ENCODE assay signal across 22 mouse cellular contexts in genomic region chr6:128549463-128550452, GRCm38 (mm10). TPM values are rescaled to one million over a fixed set of nuclear protein-coding genes. Genes with fewer than 3 reads are reported as not detected.
DNase-seq lines count a peak whose midpoint lies in the region; ATAC-seq and TF ChIP-seq lines count a peak whose summit lies in the region.
"Had no signal": no experiment of that assay in that cellular context is flagged by ENCODE, and none has a peak within 500 bp of the region (broad histone marks: within the 10 kb centered on the region; RNA-seq: fewer than 3 reads in every experiment).

No protein-coding gene starts in this region.

- no peak overlapping the region for H3K4me2 ChIP-seq in liver, embryonic 16.5 days (ENCODE audit: low read depth, low read length)
- no peak overlapping the region for H3K4me2 ChIP-seq in liver, embryonic 11.5 days
- H3K4me2 ChIP-seq in intestine, embryonic 15.5 days (replicated peaks): peak overlapping the region; percentile 24; the same call in 1 of the 2 replicates
- 0 out of 2 replicates have a peak overlapping the region, but pooled peaks have one; percentile 8 for H3K4me2 ChIP-seq in stomach, postnatal 0 days (replicated peaks; ENCODE audit: low read depth)
- H3K4me2 ChIP-seq: embryonic facial prominence, embryonic 15.5 days; forebrain, embryonic 15.5 days; heart, embryonic 12.5 days; midbrain, embryonic 12.5 days had no signal

- no peak overlapping the region for H3K4me3 ChIP-seq in liver, embryonic 16.5 days (ENCODE audit: low read depth, low read length)
- H3K4me3 ChIP-seq in liver, embryonic 11.5 days (ENCODE audit: low read depth, low read length): no peak overlapping the region
- H3K4me3 ChIP-seq in intestine, embryonic 15.5 days (replicated peaks): no peak overlapping the region
- H3K4me3 ChIP-seq in stomach, postnatal 0 days (ENCODE audit: low read depth, low read length): no peak overlapping the region
- H3K4me3 ChIP-seq: embryonic facial prominence, embryonic 15.5 days; forebrain, embryonic 15.5 days; heart, embryonic 12.5 days; midbrain, embryonic 12.5 days; myocyte had no signal

- WGBS in liver, embryonic 16.5 days (ENCODE audit: insufficient replicate concordance): 62% methylated on average over 15 of the region's 15 CpGs
- 78% methylated on average over 15 of the region's 15 CpGs for WGBS in liver, embryonic 11.5 days
- WGBS in intestine, embryonic 15.5 days: 61% methylated on average over 15 of the region's 15 CpGs
- 53% methylated on average over 15 of the region's 15 CpGs for WGBS in stomach, postnatal 0 days

- TF ChIP-seq CTCF in stomach, postnatal 0 days (IDR thresholded peaks at IDR 0.05; ENCODE audit: low read depth): no peak

- H3K36me3 ChIP-seq in liver, embryonic 16.5 days (ENCODE audit: control insufficient read depth, insufficient read depth): no peaks in the 10 kb centered on the region
- no peaks in the 10 kb centered on the region for H3K36me3 ChIP-seq in liver, embryonic 11.5 days (ENCODE audit: control insufficient read depth, insufficient read depth, low read length)
- no peaks in the 10 kb centered on the region for H3K36me3 ChIP-seq in intestine, embryonic 15.5 days
- no peaks in the 10 kb centered on the region for H3K36me3 ChIP-seq in stomach, postnatal 0 days (ENCODE audit: control insufficient read depth, insufficient read depth, low read length)
- H3K36me3 ChIP-seq: embryonic facial prominence, embryonic 15.5 days; forebrain, embryonic 15.5 days; heart, embryonic 12.5 days; midbrain, embryonic 12.5 days had no signal

- no peak for DNase-seq in liver, embryonic 11.5 days (ENCODE audit: low spot score)
- DNase-seq in kidney, postnatal 10 days: peak; percentile 12
- DNase-seq in stomach, postnatal 0 days (ENCODE audit: low spot score): peak; percentile 62
- DNase-seq in layer of hippocampus, adult 8-10 months (ENCODE audit: low spot score in 2 of 2): no peak
- DNase-seq in gastrocnemius, postnatal 25 days: no peak
- no peak for DNase-seq in cerebellum, adult 8-10 months
- DNase-seq: gastrocnemius, postnatal 10 days; lung, postnatal 14 days; right cerebral cortex, postnatal 14 days; thymus, postnatal 14 days had no signal

- no peak for TF ChIP-seq EP300 in stomach, postnatal 0 days (optimal IDR thresholded peaks at IDR 0.05)

- H3K9me3 ChIP-seq in liver, embryonic 16.5 days (replicated peaks; ENCODE audit: control insufficient read depth, low read length): no peaks in the 10 kb centered on the region
- H3K9me3 ChIP-seq in liver, embryonic 11.5 days (ENCODE audit: control insufficient read depth, low read length): no peaks in the 10 kb centered on the region
- H3K9me3 ChIP-seq in intestine, embryonic 15.5 days: no peaks in the 10 kb centered on the region
- no peaks in the 10 kb centered on the region for H3K9me3 ChIP-seq in stomach, postnatal 0 days (ENCODE audit: control insufficient read depth, low read length)
- H3K9me3 ChIP-seq: embryonic facial prominence, embryonic 15.5 days; forebrain, embryonic 15.5 days; heart, embryonic 12.5 days; midbrain, embryonic 12.5 days had no signal

- H3K4me1 ChIP-seq in liver, embryonic 16.5 days (ENCODE audit: control insufficient read depth, low read depth, low read length): no peaks in the 10 kb centered on the region; the same call in 1 of the 2 replicates
- no peaks in the 10 kb centered on the region for H3K4me1 ChIP-seq in liver, embryonic 11.5 days (replicated peaks; ENCODE audit: control insufficient read depth, insufficient read depth, low read length)
- H3K4me1 ChIP-seq in intestine, embryonic 15.5 days (replicated peaks): no peaks in the 10 kb centered on the region
- no peaks in the 10 kb centered on the region for H3K4me1 ChIP-seq in stomach, postnatal 0 days (replicated peaks; ENCODE audit: control insufficient read depth, insufficient read depth)
- H3K4me1 ChIP-seq: embryonic facial prominence, embryonic 15.5 days; forebrain, embryonic 15.5 days; heart, embryonic 12.5 days; midbrain, embryonic 12.5 days had no signal

- H3K9ac ChIP-seq in liver, embryonic 16.5 days (ENCODE audit: low read depth, low read length): no peak overlapping the region
- H3K9ac ChIP-seq in liver, embryonic 11.5 days (ENCODE audit: low read depth, low read length): no peak overlapping the region
- no peak overlapping the region for H3K9ac ChIP-seq in intestine, embryonic 15.5 days
- H3K9ac ChIP-seq in stomach, postnatal 0 days (ENCODE audit: low read length): no peak overlapping the region
- H3K9ac ChIP-seq: embryonic facial prominence, embryonic 15.5 days; forebrain, embryonic 15.5 days; heart, embryonic 12.5 days; midbrain, embryonic 12.5 days had no signal

- no peaks in the 10 kb centered on the region for H3K27me3 ChIP-seq in liver, embryonic 16.5 days (ENCODE audit: control insufficient read depth, insufficient read depth, low read depth, low read length)
- H3K27me3 ChIP-seq in liver, embryonic 11.5 days (replicated peaks; ENCODE audit: control insufficient read depth, insufficient read depth, low read length): no peaks in the 10 kb centered on the region
- H3K27me3 ChIP-seq in intestine, embryonic 15.5 days (replicated peaks): no peaks in the 10 kb centered on the region
- H3K27me3 ChIP-seq in stomach, postnatal 0 days (ENCODE audit: control insufficient read depth, insufficient read depth, low read length): no peaks in the 10 kb centered on the region
- H3K27me3 ChIP-seq: embryonic facial prominence, embryonic 15.5 days; forebrain, embryonic 15.5 days; heart, embryonic 12.5 days; midbrain, embryonic 12.5 days had no signal

- H3K27ac ChIP-seq in liver, embryonic 16.5 days (ENCODE audit: low read length): no peak overlapping the region
- no peak overlapping the region for H3K27ac ChIP-seq in liver, embryonic 11.5 days (ENCODE audit: low read depth, low read length)
- peak overlapping the region; percentile 29 for H3K27ac ChIP-seq in intestine, embryonic 15.5 days
- peak overlapping the region; percentile 71 for H3K27ac ChIP-seq in stomach, postnatal 0 days (replicated peaks)
- H3K27ac ChIP-seq: embryonic facial prominence, embryonic 15.5 days; forebrain, embryonic 15.5 days; midbrain, embryonic 12.5 days had no signal

- ATAC-seq in liver, embryonic 16.5 days (ENCODE audit: low read depth): peak; percentile 54; the same call in 1 of the 2 replicates
- ATAC-seq in liver, embryonic 11.5 days (replicated peaks; ENCODE audit: low FRiP score): no peak
- peak; percentile 96 for ATAC-seq in intestine, embryonic 15.5 days
- peak; percentile 94 for ATAC-seq in stomach, postnatal 0 days (ENCODE audit: low FRiP score, low TSS enrichment)
- ATAC-seq: forebrain, embryonic 15.5 days had no signal

RNA-seq across cellular contexts. Expression of gene Pzp, which starts 23.2 kb away (rescaled TPM):
- polyA plus RNA-seq in liver, embryonic 16.5 days (2015; fragmentation: Nextera tagmentation; extraction: Ambion mirVana): 674 and 844 TPM in 2 replicates
- 17.8 and 19.8 TPM in 2 replicates for polyA plus RNA-seq in liver, embryonic 11.5 days (2014; fragmentation: Nextera tagmentation; extraction: Ambion mirVana)
- polyA plus RNA-seq in intestine, embryonic 15.5 days (2015; fragmentation: Nextera tagmentation; extraction: Ambion mirVana): 2.0 and 3.8 TPM in 2 replicates
- polyA plus RNA-seq in stomach, postnatal 0 days (2015; fragmentation: Nextera tagmentation; extraction: Ambion mirVana): 1.5 and 3.1 TPM in 2 replicates
- total RNA-seq in layer of hippocampus, adult 8-10 months (2022): not detected
- total RNA-seq in gastrocnemius, postnatal 25 days (2021): not detected
- total RNA-seq: common myeloid progenitor, adult 5-6 weeks; layer of hippocampus, adult 18-20 months; left cerebral cortex, adult 8-10 months had no signal
- polyA plus RNA-seq: forebrain, embryonic 15.5 days; hindbrain, embryonic 11.5 days; midbrain, embryonic 12.5 days; myocyte had no signal

RNA-seq across cellular contexts. Expression of gene A2ml1, which starts 31.6 kb away (rescaled TPM):
- 47.2 and 49.7 TPM in 2 replicates for polyA plus RNA-seq in liver, embryonic 16.5 days (2015; fragmentation: Nextera tagmentation; extraction: Ambion mirVana)
- polyA plus RNA-seq in liver, embryonic 11.5 days (2014; fragmentation: Nextera tagmentation; extraction: Ambion mirVana): 0.45 and 1.3 TPM in 2 replicates
- 2.7 and 3.6 TPM in 2 replicates for polyA plus RNA-seq in intestine, embryonic 15.5 days (2015; fragmentation: Nextera tagmentation; extraction: Ambion mirVana)
- 3.1 TPM in 2 replicates for polyA plus RNA-seq in stomach, postnatal 0 days (2015; fragmentation: Nextera tagmentation; extraction: Ambion mirVana)
- 10 to 100 TPM in 2 of 4 experiments, 1 to 10 TPM in 2; 7.2 to 13.6 (median 10.1) TPM for total RNA-seq in layer of hippocampus, adult 8-10 months (2022)
- total RNA-seq in gastrocnemius, postnatal 25 days (2021): not detected
- total RNA-seq: common myeloid progenitor, adult 5-6 weeks; gastrocnemius, postnatal 10 days had no signal
- polyA plus RNA-seq: hindbrain, embryonic 11.5 days; limb, embryonic 14.5 days; midbrain, embryonic 12.5 days; myocyte had no signal

Comparison
In these comparisons a context has a peak if more than half of its experiments do, and no peak if none do; other contexts are left out.
1. RNA of gene Pzp, which starts 23.2 kb away (polyA plus RNA-seq): 674 to 844 TPM in liver, embryonic 16.5 days; 17.8 to 19.8 TPM in liver, embryonic 11.5 days, 2.0 to 3.8 TPM in intestine, embryonic 15.5 days and 1.5 to 3.1 TPM in stomach, postnatal 0 days; every median in the first group is over 10 times any median in the second.
2. RNA of gene A2ml1, which starts 31.6 kb away (polyA plus RNA-seq): 47.2 to 49.7 TPM in liver, embryonic 16.5 days; 2.7 to 3.6 TPM in intestine, embryonic 15.5 days, 3.1 TPM in stomach, postnatal 0 days and 0.45 to 1.3 TPM in liver, embryonic 11.5 days; every median in the first group is over 10 times any median in the second.
3. H3K27ac ChIP-seq: peak in intestine, embryonic 15.5 days (single experiment) and stomach, postnatal 0 days (single experiment); none in liver, embryonic 16.5 days (single experiment) and liver, embryonic 11.5 days (single experiment).
4. H3K4me2 ChIP-seq: peak in intestine, embryonic 15.5 days (single experiment) and stomach, postnatal 0 days (single experiment); none in liver, embryonic 16.5 days (single experiment) and liver, embryonic 11.5 days (single experiment).
5. DNase-seq: peak in kidney, postnatal 10 days (single experiment) and stomach, postnatal 0 days (single experiment); none in liver, embryonic 11.5 days (single experiment), layer of hippocampus, adult 8-10 months (0 of 2), gastrocnemius, postnatal 25 days (single experiment) and cerebellum, adult 8-10 months (single experiment).